Mouse (Mus musculus): ENCODE measurements around the gene Osr1. TPM values are rescaled to one million over a fixed set of nuclear protein-coding genes. Genes with fewer than 3 reads are reported as not detected.

Osr1 gene
- total RNA-seq (2015) (not detected in 2 replicates), total RNA-seq (2017) (not detected in 2 replicates)

GRCm38 (mm10) chr12:9569971-9570370 lies at the start of gene Osr1:
Gene Osr1, plus strand, starts transcription at chr12:9570116.
- peak; percentile 66 for ATAC-seq (replicated peaks; ENCODE audit: poor library complexity)

GRCm38 (mm10) chr12:9550328-9550727 lies 19.6 kb upstream of the Osr1 start:
- ATAC-seq (replicated peaks; ENCODE audit: poor library complexity), result no peak

- no peak for ATAC-seq (replicated peaks; ENCODE audit: poor library complexity)
Observed at GRCm38 (mm10) chr12:9564956-9565355, 5.0 kb upstream of the Osr1 start.

- ATAC-seq (replicated peaks; ENCODE audit: poor library complexity), result no peak
Observed at GRCm38 (mm10) chr12:9570496-9570995, 630 bp downstream of the Osr1 start.

- no peak for ATAC-seq (replicated peaks; ENCODE audit: poor library complexity)
Observed at GRCm38 (mm10) chr12:9571276-9571940, 1.5 kb downstream of the Osr1 start.

- ATAC-seq (replicated peaks; ENCODE audit: poor library complexity), result no peak
Observed at GRCm38 (mm10) chr12:9572022-9572421, 2.1 kb downstream of the Osr1 start.

GRCm38 (mm10) chr12:9573682-9574081 lies 3.8 kb downstream of the Osr1 start:
- no peak for ATAC-seq (replicated peaks; ENCODE audit: poor library complexity)

- ATAC-seq (replicated peaks; ENCODE audit: poor library complexity), result peak; percentile 47
Observed at GRCm38 (mm10) chr12:9574244-9574871, 4.4 kb downstream of the Osr1 start.

- no peak for ATAC-seq (replicated peaks; ENCODE audit: poor library complexity)
Observed at GRCm38 (mm10) chr12:9575158-9576042, 5.5 kb downstream of the Osr1 start.

- ATAC-seq (replicated peaks; ENCODE audit: poor library complexity), result no peak
Observed at GRCm38 (mm10) chr12:9576043-9576538, 6.2 kb downstream of the Osr1 start.

GRCm38 (mm10) chr12:9577610-9578009 lies 7.7 kb downstream of the Osr1 start:
- no peak for ATAC-seq (replicated peaks; ENCODE audit: poor library complexity)

- ATAC-seq (replicated peaks; ENCODE audit: poor library complexity), result no peak
Observed at GRCm38 (mm10) chr12:9578591-9578990, 8.7 kb downstream of the Osr1 start.

- ATAC-seq (replicated peaks; ENCODE audit: poor library complexity), result no peak
Observed at GRCm38 (mm10) chr12:9579301-9580030, 9.6 kb downstream of the Osr1 start.

- ATAC-seq (replicated peaks; ENCODE audit: poor library complexity), result no peak
Observed at GRCm38 (mm10) chr12:9580041-9580905, 10.4 kb downstream of the Osr1 start.

GRCm38 (mm10) chr12:9581011-9581410 lies 11.1 kb downstream of the Osr1 start:
- ATAC-seq (replicated peaks; ENCODE audit: poor library complexity), result no peak

- ATAC-seq (replicated peaks; ENCODE audit: poor library complexity), result no peak
Observed at GRCm38 (mm10) chr12:9581506-9581905, 11.6 kb downstream of the Osr1 start.

- ATAC-seq (replicated peaks; ENCODE audit: poor library complexity), result no peak
Observed at GRCm38 (mm10) chr12:9582248-9582995, 12.5 kb downstream of the Osr1 start.

GRCm38 (mm10) chr12:9583380-9583779 lies 13.5 kb downstream of the Osr1 start:
- no peak for ATAC-seq (replicated peaks; ENCODE audit: poor library complexity)
